Mouse (Mus musculus) lung, embryonic 14.5 days (tissue): ENCODE results near the gene Asb8. TPM values are rescaled to one million over a fixed set of nuclear protein-coding genes. Genes with fewer than 3 reads are reported as not detected.

Experiments used
- ATAC-seq: fragments of 200-750 bp; cut with Nextera tagmentation; 2 replicates; pipeline ENCODE4 v1.8.0; 2017; ENCODE audit warnings: mild to moderate bottlenecking, moderate TSS enrichment, moderate library complexity; ENCODE audit not compliant: insufficient read depth
- DNase-seq: peaks from one replicate; pipeline ENCODE4 v3.0.0-alpha.2; 2015
- H3K27ac ChIP-seq: fragments of 300-500 bp; sonication (generic); 2 replicates; pipeline ENCODE4 v1.5.1; 2014; ENCODE audit warnings: low read depth, mild to moderate bottlenecking, moderate library complexity
- H3K27me3 ChIP-seq: fragments of 300-500 bp; sonication (generic); 2 replicates; pipeline ENCODE4 v1.6.1; 2014; ENCODE audit warnings: low read length, control low read depth; ENCODE audit not compliant: insufficient read depth
- H3K36me3 ChIP-seq: fragments of 300-500 bp; sonication (generic); 2 replicates; pipeline ENCODE4 v1.6.1; 2014; ENCODE audit warnings: control low read depth; ENCODE audit not compliant: insufficient read depth
- H3K4me1 ChIP-seq: fragments of 300-500 bp; sonication (generic); 2 replicates; pipeline ENCODE4 v1.6.1; 2014; ENCODE audit warnings: antibody characterized with exemption, control low read depth; ENCODE audit not compliant: insufficient read depth
- H3K4me2 ChIP-seq: fragments of 300-500 bp; sonication (generic); 2 replicates; pipeline ENCODE4 v1.6.1; 2014; ENCODE audit warnings: mild to moderate bottlenecking
- H3K4me3 ChIP-seq: fragments of 300-500 bp; sonication (generic); 2 replicates; pipeline ENCODE4 v1.5.1; 2014; ENCODE audit warnings: low read depth, low read length
- H3K9ac ChIP-seq: fragments of 300-500 bp; sonication (generic); 2 replicates; pipeline ENCODE4 v1.6.1; 2014
- H3K9me3 ChIP-seq: fragments of 300-500 bp; sonication (generic); 2 replicates; pipeline ENCODE4 v1.6.1; 2016; ENCODE audit warnings: low read depth, low read length, control low read depth
- CTCF ChIP-seq: IDR thresholded peaks from 2 replicates; pipeline ENCODE4 v1.5.1; 2016; ENCODE audit warnings: antibody characterized with exemption, low read depth
- WGBS: fragments of 180-500 bp; shearing (Covaris S2); extraction: QIAGEN DNeasy Blood & Tissue Kit; methylation state at CpG from one replicate; pipeline ENCODE4 v1.1.7; 2014; 5-methylcytosine and 5-hydroxymethylcytosine counted together
- polyA plus RNA-seq: library from polyadenylated mRNA; unstranded; fragments of >200 nt; fragmentation: Nextera tagmentation; extraction: Ambion mirVana; gene quantifications from 2 replicates; pipeline ENCODE4 v1.2.1, GENCODE M21; 2014

Asb8 gene
- polyA plus RNA-seq, 1 experiment from 2014 or later = 48.7 TPM

- H3K4me1 ChIP-seq = 0 out of 2 replicates have a peak, but pooled peaks cover 3% of the 10 kb centered on the region
- H3K36me3 ChIP-seq = no peaks in the 10 kb centered on the region
- peak overlapping the region; percentile 47 for H3K4me3 ChIP-seq
- peak overlapping the region; percentile 40 for H3K9ac ChIP-seq
- ATAC-seq = peak; percentile 98
- DNase-seq = peak; percentile 93
- H3K27ac ChIP-seq = peak overlapping the region; percentile 50; the same call in 1 of the 2 replicates
- 0 out of 2 replicates have a peak, but pooled peaks cover 4% of the 10 kb centered on the region for H3K27me3 ChIP-seq
- H3K9me3 ChIP-seq = no peaks in the 10 kb centered on the region
- under 1% methylated on average over 30 of the region's 30 CpGs for WGBS
- H3K4me2 ChIP-seq = peak overlapping the region; percentile 73
- TF ChIP-seq CTCF = peak; percentile 85
These were observed 15.8 kb upstream of the Asb8 start for GRCm38 (mm10) chr15:98181132-98181711.

GRCm38 (mm10) chr15:98180567-98181131 is 15.2 kb upstream of the Asb8 start:
- 7% methylated on average over 26 of the region's 26 CpGs for WGBS
- peak overlapping the region; percentile 40 for H3K9ac ChIP-seq
- ATAC-seq (no peak), DNase-seq (no peak)
- peak overlapping the region; percentile 73 for H3K4me2 ChIP-seq
- no peak for TF ChIP-seq CTCF
- 0 out of 2 replicates have a peak, but pooled peaks cover 3% of the 10 kb centered on the region for H3K4me1 ChIP-seq
- no peaks in the 10 kb centered on the region for H3K36me3 ChIP-seq
- H3K27me3 ChIP-seq = 0 out of 2 replicates have a peak, but pooled peaks cover 4% of the 10 kb centered on the region
- H3K9me3 ChIP-seq = no peaks in the 10 kb centered on the region
- peak overlapping the region; percentile 58; the same call in 1 of the 2 replicates for H3K27ac ChIP-seq
- peak overlapping the region; percentile 47 for H3K4me3 ChIP-seq

- no peak for ATAC-seq
- Histone ChIP-seq H3K9ac (no peak overlapping the region), H3K4me3 (no peak overlapping the region), H3K9me3 (no peaks in the 10 kb centered on the region), H3K27me3 (peaks cover 13% of the 10 kb centered on the region; the same call in 1 of the 2 replicates), H3K27ac (no peak overlapping the region), H3K4me2 (no peak overlapping the region), H3K4me1 (0 out of 2 replicates have a peak, but pooled peaks cover 3% of the 10 kb centered on the region), H3K36me3 (no peaks in the 10 kb centered on the region)
- no peak for DNase-seq
- WGBS = 60% methylated on average over 3 of the region's 3 CpGs
- no peak for TF ChIP-seq CTCF
These were observed 11.9 kb upstream of the Asb8 start for GRCm38 (mm10) chr15:98177320-98177719.

- TF ChIP-seq CTCF = peak; percentile 69
- H3K27ac ChIP-seq = no peak overlapping the region
- 40% methylated on average over 8 of the region's 8 CpGs for WGBS
- H3K4me3 ChIP-seq = no peak overlapping the region
- no peaks in the 10 kb centered on the region for H3K4me1 ChIP-seq
- peaks cover 39% of the 10 kb centered on the region for H3K27me3 ChIP-seq
- no peak overlapping the region for H3K9ac ChIP-seq
- DNase-seq = peak; percentile 80
- no peaks in the 10 kb centered on the region for H3K9me3 ChIP-seq
- H3K36me3 ChIP-seq = no peaks in the 10 kb centered on the region
- ATAC-seq = no peak
- H3K4me2 ChIP-seq = no peak overlapping the region
These were observed 8.4 kb upstream of the Asb8 start for GRCm38 (mm10) chr15:98173821-98174220.

GRCm38 (mm10) chr15:98172113-98172512 is 6.7 kb upstream of the Asb8 start:
- TF ChIP-seq CTCF = no peak
- Histone ChIP-seq H3K4me2 (no peak overlapping the region), H3K27ac (no peak overlapping the region), H3K36me3 (no peaks in the 10 kb centered on the region), H3K4me1 (no peaks in the 10 kb centered on the region), H3K9me3 (no peaks in the 10 kb centered on the region), H3K27me3 (peaks cover 56% of the 10 kb centered on the region), H3K9ac (no peak overlapping the region), H3K4me3 (no peak overlapping the region)
- 70% methylated on average over 5 of the region's 5 CpGs for WGBS
- ATAC-seq = no peak
- no peak for DNase-seq

GRCm38 (mm10) chr15:98170917-98171316 is 5.5 kb upstream of the Asb8 start:
- DNase-seq (no peak), ATAC-seq (no peak)
- no peak overlapping the region for H3K4me3 ChIP-seq
- H3K9ac ChIP-seq = no peak overlapping the region
- no peak overlapping the region for H3K4me2 ChIP-seq
- peaks cover 67% of the 10 kb centered on the region for H3K27me3 ChIP-seq
- no peaks in the 10 kb centered on the region for H3K36me3 ChIP-seq
- H3K4me1 ChIP-seq = no peaks in the 10 kb centered on the region
- H3K27ac ChIP-seq = no peak overlapping the region
- WGBS = 56% methylated on average over 9 of the region's 9 CpGs
- TF ChIP-seq CTCF = no peak
- no peaks in the 10 kb centered on the region for H3K9me3 ChIP-seq

- Histone ChIP-seq H3K9ac (no peak overlapping the region), H3K4me2 (no peak overlapping the region), H3K9me3 (no peaks in the 10 kb centered on the region), H3K27ac (no peak overlapping the region), H3K4me3 (no peak overlapping the region), H3K27me3 (peaks cover 72% of the 10 kb centered on the region), H3K36me3 (no peaks in the 10 kb centered on the region), H3K4me1 (no peaks in the 10 kb centered on the region)
- ATAC-seq (no peak), DNase-seq (no peak)
- WGBS = 32% methylated on average over 7 of the region's 7 CpGs
- no peak for TF ChIP-seq CTCF
These were observed 4.9 kb upstream of the Asb8 start for GRCm38 (mm10) chr15:98170365-98170764.
